Mouse (Mus musculus) intestine, embryonic 16.5 days (tissue): ENCODE data around the gene Rapgef5. TPM values are rescaled to one million over a fixed set of nuclear protein-coding genes. Genes with fewer than 3 reads are reported as not detected.

Experiments used
- ATAC-seq: fragments of 200-750 bp; cut with Nextera tagmentation; 2 replicates; pipeline ENCODE4 v1.8.0; 2017; ENCODE audit warnings: moderate TSS enrichment, moderate library complexity
- H3K27ac ChIP-seq: fragments of 300-500 bp; sonication (generic); 2 replicates; pipeline ENCODE4 v1.5.1; 2014; ENCODE audit warnings: mild to moderate bottlenecking, low read length
- H3K27me3 ChIP-seq: fragments of 300-500 bp; sonication (generic); replicated peaks from 2 replicates; pipeline ENCODE4 v1.6.1; 2014; ENCODE audit warnings: low read length, control low read depth, mixed read lengths; ENCODE audit not compliant: control insufficient read depth, insufficient read depth
- H3K36me3 ChIP-seq: fragments of 300-500 bp; sonication (generic); 2 replicates; pipeline ENCODE4 v1.6.1; 2014; ENCODE audit warnings: low read length, control low read depth; ENCODE audit not compliant: control insufficient read depth, insufficient read depth
- H3K4me1 ChIP-seq: fragments of 300-500 bp; sonication (generic); 2 replicates; pipeline ENCODE4 v1.6.1; 2014; ENCODE audit warnings: low read length, control low read depth, mixed read lengths; ENCODE audit not compliant: control insufficient read depth, insufficient read depth
- H3K4me2 ChIP-seq: fragments of 300-500 bp; sonication (generic); 2 replicates; pipeline ENCODE4 v1.6.1; 2014; ENCODE audit warnings: low read depth, low read length, control low read depth
- H3K4me3 ChIP-seq: fragments of 300-500 bp; sonication (generic); 2 replicates; pipeline ENCODE4 v1.5.1; 2014; ENCODE audit warnings: mild to moderate bottlenecking, low read length
- H3K9ac ChIP-seq: fragments of 300-500 bp; sonication (generic); 2 replicates; pipeline ENCODE4 v1.6.1; 2014; ENCODE audit warnings: low read depth, low read length
- H3K9me3 ChIP-seq: fragments of 300-500 bp; sonication (generic); 2 replicates; pipeline ENCODE4 v1.6.1; 2016; ENCODE audit warnings: low read length, control low read depth; ENCODE audit not compliant: control insufficient read depth
- WGBS: fragments of 180-500 bp; shearing (Covaris S2); extraction: QIAGEN DNeasy Blood & Tissue Kit; methylation state at CpG from one replicate; pipeline ENCODE4 v1.1.7; 2014; 5-methylcytosine and 5-hydroxymethylcytosine counted together
- polyA plus RNA-seq: library from polyadenylated mRNA; unstranded; fragments of >200 nt; fragmentation: Nextera tagmentation; extraction: Ambion mirVana; gene quantifications from 2 replicates; pipeline ENCODE4 v1.2.1, GENCODE M21; 2015

The Rapgef5 gene
- polyA plus RNA-seq, 1 experiment from 2014 or later = 5.2 TPM

- Histone ChIP-seq H3K4me1 (no peaks in the 10 kb centered on the region), H3K36me3 (no peaks in the 10 kb centered on the region), H3K9ac (no peak overlapping the region), H3K4me3 (no peak overlapping the region), H3K4me2 (no peak overlapping the region), H3K9me3 (no peaks in the 10 kb centered on the region), H3K27me3 (no peaks in the 10 kb centered on the region), H3K27ac (no peak overlapping the region)
- 28% methylated on average over 3 of the region's 3 CpGs for WGBS
- ATAC-seq = no peak
These were observed 211.9 kb downstream of the Rapgef5 start for GRCm38 (mm10) chr12:117728178-117728611.

DNA sequence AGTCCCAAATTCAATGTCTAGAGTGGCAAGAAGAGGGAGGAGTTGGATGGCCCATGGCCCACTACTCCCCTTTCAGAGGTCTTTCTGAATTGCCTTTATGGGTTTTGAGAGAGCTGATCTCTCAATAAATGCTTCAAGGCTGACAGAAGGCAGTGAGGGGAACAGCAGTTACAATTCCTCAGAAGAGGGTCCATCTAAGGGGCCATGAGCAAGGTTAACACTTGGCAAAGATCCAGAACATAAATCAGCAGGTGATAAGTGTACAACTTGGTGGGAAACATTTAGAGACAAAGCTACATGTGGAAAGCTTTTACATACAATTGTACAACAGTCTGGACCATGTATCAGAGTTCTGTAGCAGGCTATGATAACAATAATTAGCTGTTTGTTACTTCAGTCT, 217.3 kb downstream of the Rapgef5 start:
- ATAC-seq = no peak
- Histone ChIP-seq H3K27me3 (no peaks in the 10 kb centered on the region), H3K4me1 (no peaks in the 10 kb centered on the region), H3K27ac (no peak overlapping the region), H3K9me3 (no peaks in the 10 kb centered on the region), H3K9ac (no peak overlapping the region), H3K4me3 (no peak overlapping the region), H3K4me2 (no peak overlapping the region), H3K36me3 (no peaks in the 10 kb centered on the region)

- Histone ChIP-seq H3K27me3 (no peaks in the 10 kb centered on the region), H3K9me3 (no peaks in the 10 kb centered on the region), H3K36me3 (no peaks in the 10 kb centered on the region), H3K4me2 (no peak overlapping the region), H3K27ac (no peak overlapping the region), H3K9ac (no peak overlapping the region), H3K4me3 (no peak overlapping the region), H3K4me1 (no peaks in the 10 kb centered on the region)
- ATAC-seq = no peak
- WGBS = 78% methylated on average over 3 of the region's 3 CpGs
These were observed 219.9 kb downstream of the Rapgef5 start for GRCm38 (mm10) chr12:117736130-117736529.

DNA sequence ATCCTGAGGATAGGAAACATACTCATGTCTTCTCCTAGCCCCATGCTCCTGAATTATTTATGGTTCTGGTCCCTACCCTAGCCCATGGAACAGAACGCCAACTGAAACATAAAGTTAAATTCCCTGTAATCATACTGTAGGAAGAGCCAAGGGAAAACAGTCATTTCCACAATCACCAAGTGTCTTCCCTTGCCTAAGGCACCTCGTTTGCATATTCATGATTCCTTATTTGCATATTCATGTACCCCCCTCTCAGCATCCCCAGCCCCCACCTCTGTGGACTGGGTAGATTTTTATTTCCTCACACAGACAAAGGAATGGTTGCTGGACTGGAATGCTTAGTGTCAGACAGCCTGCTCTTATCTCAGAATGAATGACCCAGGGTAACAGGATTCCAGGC, 220.6 kb downstream of the Rapgef5 start:
- H3K9ac ChIP-seq = no peak overlapping the region
- H3K27me3 ChIP-seq = no peaks in the 10 kb centered on the region
- no peak overlapping the region for H3K4me3 ChIP-seq
- no peak overlapping the region for H3K4me2 ChIP-seq
- no peak for ATAC-seq
- H3K36me3 ChIP-seq = no peaks in the 10 kb centered on the region
- H3K27ac ChIP-seq = no peak overlapping the region
- 37% methylated on average over 2 of the region's 2 CpGs for WGBS
- H3K4me1 ChIP-seq = no peaks in the 10 kb centered on the region
- no peaks in the 10 kb centered on the region for H3K9me3 ChIP-seq

DNA sequence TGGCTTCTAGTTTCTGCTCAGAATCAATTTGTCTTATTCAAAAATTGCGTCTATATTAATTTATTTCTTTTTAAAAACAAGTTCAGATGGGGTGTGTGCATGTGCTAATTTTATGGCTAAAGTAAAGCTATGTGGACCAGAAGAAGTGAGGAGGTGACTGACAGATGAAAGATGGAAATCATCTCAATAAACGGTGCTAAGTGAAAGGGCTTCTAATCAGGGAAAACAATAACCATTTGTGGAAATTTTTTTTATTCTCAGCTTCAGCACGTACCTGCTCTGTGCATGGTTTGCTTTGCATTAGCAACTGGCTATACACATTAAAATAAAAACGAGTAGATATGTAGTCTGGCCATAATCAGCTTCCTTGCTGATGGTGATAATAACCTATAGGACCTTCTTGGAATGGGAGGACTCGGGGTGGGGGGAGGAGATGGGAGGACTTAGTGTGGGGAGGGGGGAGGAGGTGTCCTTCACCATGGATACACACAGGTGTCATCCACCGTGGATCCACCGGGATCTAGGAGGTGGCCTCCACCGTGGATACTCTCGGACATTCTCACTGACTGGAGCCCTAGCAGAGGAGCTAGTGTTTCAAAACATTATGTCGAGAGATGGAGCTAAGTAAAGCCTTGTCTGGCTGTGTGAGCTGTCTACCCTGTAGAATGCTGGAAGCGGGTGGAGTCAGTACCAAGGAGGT, 221.2 kb downstream of the Rapgef5 start:
- Histone ChIP-seq H3K9me3 (no peaks in the 10 kb centered on the region), H3K9ac (no peak overlapping the region), H3K27me3 (no peaks in the 10 kb centered on the region), H3K27ac (no peak overlapping the region), H3K36me3 (no peaks in the 10 kb centered on the region), H3K4me1 (no peaks in the 10 kb centered on the region), H3K4me3 (no peak overlapping the region), H3K4me2 (no peak overlapping the region)
- ATAC-seq = no peak
- 61% methylated on average over 11 of the region's 11 CpGs for WGBS

DNA sequence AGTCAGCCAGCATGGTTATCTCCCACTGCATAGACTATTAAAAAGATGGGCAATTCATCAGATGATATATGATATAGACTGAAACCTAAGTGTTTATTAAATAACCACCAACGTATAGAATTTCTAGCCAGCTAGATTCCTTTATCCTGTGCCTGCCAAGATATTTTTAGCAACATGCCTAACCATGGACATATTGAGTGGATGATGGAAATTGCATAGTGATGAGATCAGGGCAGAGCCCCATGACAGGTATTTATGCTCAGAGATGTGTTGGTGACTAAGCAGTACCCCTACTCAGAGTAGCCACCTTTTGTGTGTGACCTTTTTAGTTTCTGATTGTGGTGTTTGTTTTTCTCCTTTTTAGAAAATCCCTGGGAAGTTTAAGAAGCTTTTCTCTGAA, 226.2 kb downstream of the Rapgef5 start:
- H3K27ac ChIP-seq = no peak overlapping the region
- H3K9me3 ChIP-seq = no peaks in the 10 kb centered on the region
- no peak for ATAC-seq
- H3K4me3 ChIP-seq = no peak overlapping the region
- no peak overlapping the region for H3K4me2 ChIP-seq
- H3K4me1 ChIP-seq = no peaks in the 10 kb centered on the region
- H3K36me3 ChIP-seq = no peaks in the 10 kb centered on the region
- no peaks in the 10 kb centered on the region for H3K27me3 ChIP-seq
- 49% methylated on average over 1 of the region's 1 CpGs for WGBS
- H3K9ac ChIP-seq = no peak overlapping the region

DNA sequence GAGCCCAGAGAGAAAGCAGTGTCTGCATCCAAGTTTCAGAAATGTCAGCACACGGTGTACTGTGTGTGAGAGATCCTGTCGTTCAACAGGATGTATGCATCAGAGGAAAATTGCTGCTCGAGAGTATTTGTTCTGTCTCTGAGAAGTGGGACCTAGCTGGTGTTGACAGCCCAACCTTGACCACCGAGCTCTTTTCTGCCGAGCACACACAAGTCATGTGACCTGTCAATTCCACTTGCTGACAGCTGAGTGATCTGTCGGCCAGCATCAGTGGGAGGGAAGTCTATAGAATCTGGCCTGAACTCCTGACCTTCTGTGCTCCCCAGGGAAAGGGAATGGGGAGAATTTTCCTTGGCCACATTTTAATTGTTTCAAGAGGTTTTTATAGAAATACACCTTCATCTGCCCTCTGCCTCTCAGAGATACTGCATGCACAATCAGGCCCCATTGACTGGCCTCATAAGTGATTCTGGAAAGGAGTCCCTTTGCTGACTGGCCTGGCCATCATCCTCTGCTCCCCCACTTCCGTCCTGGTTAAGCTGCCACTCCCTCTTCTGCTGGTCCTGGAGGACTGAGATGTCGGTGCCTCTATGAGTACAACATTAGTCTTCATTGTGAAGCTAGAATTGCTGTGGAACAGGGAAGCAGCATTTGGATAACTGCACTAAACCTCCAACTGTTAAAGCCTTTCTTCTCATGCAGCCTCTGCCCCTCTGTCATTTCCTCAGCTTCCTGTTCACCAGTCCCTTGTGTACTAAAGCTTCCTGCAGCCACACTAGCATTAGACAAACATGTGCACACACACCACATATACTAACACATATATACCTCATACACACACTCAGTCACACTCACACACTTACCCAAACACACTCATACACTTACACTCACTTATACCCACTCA, 228.6 kb downstream of the Rapgef5 start:
- Histone ChIP-seq H3K27ac (no peak overlapping the region), H3K36me3 (no peaks in the 10 kb centered on the region), H3K4me1 (no peaks in the 10 kb centered on the region), H3K9me3 (no peaks in the 10 kb centered on the region), H3K4me3 (no peak overlapping the region), H3K9ac (no peak overlapping the region), H3K4me2 (no peak overlapping the region), H3K27me3 (no peaks in the 10 kb centered on the region)
- WGBS = 31% methylated on average over 8 of the region's 8 CpGs
- no peak for ATAC-seq

GRCm38 (mm10) chr12:117746611-117747010, 230.3 kb downstream of the Rapgef5 start:
- WGBS = 89% methylated on average over 7 of the region's 7 CpGs
- H3K4me1 ChIP-seq = peaks cover 2% of the 10 kb centered on the region; the same call in 1 of the 2 replicates
- H3K9ac ChIP-seq = no peak overlapping the region
- H3K27ac ChIP-seq = no peak overlapping the region
- H3K9me3 ChIP-seq = no peaks in the 10 kb centered on the region
- ATAC-seq = no peak
- no peaks in the 10 kb centered on the region for H3K36me3 ChIP-seq
- no peaks in the 10 kb centered on the region for H3K27me3 ChIP-seq
- H3K4me3 ChIP-seq = no peak overlapping the region
- no peak overlapping the region for H3K4me2 ChIP-seq

DNA sequence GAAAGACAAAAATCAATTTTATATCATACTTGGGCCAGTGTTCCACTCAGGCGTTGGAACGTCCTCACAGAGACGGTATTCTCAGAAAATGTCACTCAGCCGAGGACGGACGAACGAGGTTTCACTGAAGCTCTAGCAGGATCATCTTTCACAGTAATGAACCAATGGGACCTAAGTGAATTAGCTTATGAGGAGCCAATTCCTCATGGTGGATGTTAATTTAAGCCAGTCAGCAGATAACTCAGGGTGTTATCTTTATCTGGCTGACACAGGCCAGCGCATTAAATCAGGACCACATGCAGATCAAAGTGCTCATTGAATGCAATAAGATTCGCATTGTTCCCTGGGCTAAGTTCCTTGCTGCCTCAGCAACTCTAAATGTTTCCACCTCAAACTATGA, 234.8 kb downstream of the Rapgef5 start:
- Histone ChIP-seq H3K36me3 (no peaks in the 10 kb centered on the region), H3K27me3 (no peaks in the 10 kb centered on the region), H3K4me2 (no peak overlapping the region), H3K4me3 (no peak overlapping the region), H3K9me3 (no peaks in the 10 kb centered on the region), H3K27ac (no peak overlapping the region), H3K4me1 (peaks cover 6% of the 10 kb centered on the region; the same call in 1 of the 2 replicates), H3K9ac (no peak overlapping the region)
- no peak for ATAC-seq
- 48% methylated on average over 9 of the region's 9 CpGs for WGBS
